Mouse (Mus musculus): ENCODE measurements around the gene Adcy10. TPM values are rescaled to one million over a fixed set of nuclear protein-coding genes. Genes with fewer than 3 reads are reported as not detected.

Adcy10 gene
- 0.49 and 0.66 TPM in 2 replicates for polyA plus RNA-seq (2015; fragmentation: Nextera tagmentation; extraction: Ambion mirVana)

DNA sequence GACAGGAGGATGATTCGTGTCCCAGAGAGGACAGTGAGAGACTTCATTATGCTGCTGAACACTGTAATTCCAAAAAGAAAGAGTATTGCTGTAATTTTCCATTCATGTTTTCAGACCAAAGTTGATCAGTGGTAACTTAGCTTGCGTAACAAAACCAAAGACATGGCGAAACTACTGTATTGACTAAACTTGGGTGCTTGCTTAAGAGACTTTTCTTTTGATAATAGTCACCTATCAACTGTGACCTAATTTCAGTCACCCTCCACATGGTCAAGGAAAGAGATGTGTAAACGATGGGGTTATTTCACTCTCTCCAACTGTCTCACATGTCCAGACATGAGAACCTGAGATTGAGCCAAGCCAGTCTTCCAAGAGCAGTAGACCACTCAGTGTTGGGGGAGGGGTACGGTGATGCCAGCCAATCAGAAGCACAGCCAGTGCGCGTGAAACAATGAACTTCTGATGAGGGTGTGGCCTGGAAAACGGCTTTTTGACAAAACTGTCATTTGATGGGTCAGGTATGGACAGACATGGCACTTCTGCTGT is at the start of gene Adcy10:
TSS of gene Adcy10 (plus strand) at position 496 of the 546 bp plus-strand sequence.
- H3K4me1 ChIP-seq: no peaks in the 10 kb centered on the region
- no peak within 1 kb of the TSS for H3K27ac ChIP-seq (replicated peaks)
- H3K4me3 ChIP-seq (replicated peaks): no peak within 1 kb of the TSS
- ATAC-seq (ENCODE audit: low FRiP score): no peak
- H3K27me3 ChIP-seq (replicated peaks): no peaks in the 10 kb centered on the region
- no peak within 1 kb of the TSS for H3K9ac ChIP-seq (replicated peaks)
- H3K9me3 ChIP-seq (replicated peaks): no peaks in the 10 kb centered on the region
- peaks cover 23% of the 10 kb centered on the region for H3K36me3 ChIP-seq
- 92% methylated on average over 8 of the region's 8 CpGs for WGBS
- no peak within 1 kb of the TSS for H3K4me2 ChIP-seq

DNA sequence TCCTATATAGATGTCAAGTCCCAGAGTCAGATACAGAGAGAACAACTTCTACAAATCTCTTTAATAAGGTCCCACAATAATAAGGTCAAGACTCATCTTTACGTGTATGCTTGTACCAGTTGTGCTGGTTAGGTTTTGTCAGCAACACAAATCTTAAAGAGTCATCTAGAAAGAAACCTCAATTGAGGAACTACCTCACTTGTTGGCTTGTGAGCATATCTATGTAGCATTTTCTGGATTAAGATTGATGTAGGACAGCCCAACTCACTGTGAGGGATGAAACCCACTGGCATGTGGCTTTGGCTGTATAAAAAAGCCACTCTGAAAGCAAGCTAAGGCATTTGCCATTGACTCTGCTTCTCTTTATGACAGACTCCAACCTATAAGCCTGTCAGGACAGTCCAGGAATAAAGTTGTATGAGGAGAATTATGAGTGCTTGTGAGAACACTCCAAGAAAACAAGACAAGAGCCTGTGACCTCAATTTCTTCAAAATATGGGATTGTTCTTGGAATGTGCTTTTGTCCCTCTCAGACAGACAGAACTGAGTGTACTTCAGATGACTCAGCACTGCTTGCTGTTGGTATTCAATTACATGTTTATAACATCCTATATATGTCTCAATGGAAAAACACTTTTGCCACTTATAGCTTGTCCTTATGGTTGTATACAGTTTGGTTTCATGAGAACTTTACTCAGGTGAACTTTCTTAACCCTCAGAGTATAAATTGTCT is 46.5 kb upstream of the Adcy10 start:
- H3K9ac ChIP-seq (replicated peaks): no peak overlapping the region
- H3K27ac ChIP-seq (replicated peaks): no peak overlapping the region
- no peaks in the 10 kb centered on the region for H3K36me3 ChIP-seq
- WGBS: 95% methylated on average over 1 of the region's 1 CpGs
- H3K4me3 ChIP-seq (replicated peaks): no peak overlapping the region
- no peak for ATAC-seq (ENCODE audit: low FRiP score)
- no peaks in the 10 kb centered on the region for H3K4me1 ChIP-seq
- no peaks in the 10 kb centered on the region for H3K27me3 ChIP-seq (replicated peaks)
- no peak overlapping the region for H3K4me2 ChIP-seq
- H3K9me3 ChIP-seq (replicated peaks): no peaks in the 10 kb centered on the region

DNA sequence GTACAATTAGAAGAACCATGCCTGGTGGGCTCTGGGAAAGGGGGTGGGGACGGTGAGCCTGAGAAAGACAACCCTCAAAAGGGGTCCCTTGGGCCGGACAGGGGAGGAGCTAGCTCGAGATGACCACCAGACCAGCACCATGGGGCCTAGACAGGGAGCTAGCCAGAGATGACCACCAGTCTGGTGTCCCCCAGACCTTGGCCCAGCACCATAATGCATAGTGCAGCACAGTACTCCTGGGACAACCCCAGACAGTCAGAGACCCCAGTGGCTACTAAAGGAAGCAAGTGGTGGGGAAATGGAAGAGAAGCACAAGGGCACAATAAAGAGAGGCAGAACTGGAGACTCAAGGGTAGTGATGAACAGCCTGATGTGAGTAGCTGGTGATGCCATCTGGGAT is 44.2 kb upstream of the Adcy10 start:
- 77% methylated on average over 3 of the region's 3 CpGs for WGBS
- no peaks in the 10 kb centered on the region for H3K4me1 ChIP-seq

DNA sequence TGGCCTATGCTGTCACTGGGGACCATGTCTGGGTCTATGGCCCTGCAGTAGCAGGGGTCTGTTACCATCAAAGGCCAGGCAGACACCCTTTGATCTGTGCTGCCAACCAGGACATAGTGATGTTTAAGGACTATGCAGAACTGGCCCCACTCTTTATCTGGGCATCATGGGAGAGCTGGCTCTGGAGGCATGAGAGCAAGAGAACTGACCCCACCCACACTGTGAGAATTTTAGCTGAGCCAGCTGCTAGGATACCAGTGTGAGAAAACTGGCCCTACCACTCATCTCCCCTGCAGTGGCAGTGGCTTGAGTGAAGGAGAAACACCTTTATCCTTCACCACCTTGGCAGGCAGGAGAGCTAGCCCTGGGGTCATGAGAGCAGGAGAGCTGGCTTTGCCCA is 43.8 kb upstream of the Adcy10 start:
- Histone ChIP-seq H3K9me3 (replicated peaks) (no peaks in the 10 kb centered on the region), H3K36me3 (no peaks in the 10 kb centered on the region), H3K27me3 (replicated peaks) (no peaks in the 10 kb centered on the region), H3K9ac (replicated peaks) (no peak overlapping the region), H3K4me3 (replicated peaks) (no peak overlapping the region), H3K4me1 (no peaks in the 10 kb centered on the region), H3K4me2 (no peak overlapping the region), H3K27ac (replicated peaks) (no peak overlapping the region)
- ATAC-seq (ENCODE audit: low FRiP score): no peak

More for the DNA sequence above, 44.2 kb upstream of the Adcy10 start:
- H3K9me3 ChIP-seq (replicated peaks): no peaks in the 10 kb centered on the region
- no peaks in the 10 kb centered on the region for H3K36me3 ChIP-seq
- H3K9ac ChIP-seq (replicated peaks): no peak overlapping the region
- H3K4me2 ChIP-seq: no peak overlapping the region
- ATAC-seq (ENCODE audit: low FRiP score): no peak
- no peak overlapping the region for H3K27ac ChIP-seq (replicated peaks)
- H3K27me3 ChIP-seq (replicated peaks): no peaks in the 10 kb centered on the region
- H3K4me3 ChIP-seq (replicated peaks): no peak overlapping the region

DNA sequence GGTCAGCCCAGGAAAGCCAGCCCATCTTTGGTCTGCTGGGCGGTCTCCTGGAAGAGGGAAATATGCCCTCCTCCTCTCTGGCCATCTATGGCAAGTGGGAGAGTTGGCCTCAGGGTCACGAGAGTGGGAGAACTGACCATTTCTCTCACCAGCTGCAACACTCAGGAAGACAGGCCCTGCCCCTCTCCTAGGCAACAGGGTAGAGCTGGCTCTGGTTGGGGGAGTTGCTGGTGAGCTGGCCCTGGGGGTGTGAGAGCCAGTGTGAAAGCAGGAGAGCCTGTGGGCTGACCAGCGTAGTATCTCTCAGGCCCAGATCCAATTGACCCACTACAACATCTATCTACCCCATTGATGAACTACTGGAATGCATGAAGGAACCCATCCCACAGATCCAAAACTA is 43.3 kb upstream of the Adcy10 start:
- Histone ChIP-seq H3K9ac (replicated peaks) (no peak overlapping the region), H3K9me3 (replicated peaks) (no peaks in the 10 kb centered on the region), H3K27ac (replicated peaks) (no peak overlapping the region), H3K4me2 (no peak overlapping the region), H3K36me3 (no peaks in the 10 kb centered on the region), H3K27me3 (replicated peaks) (no peaks in the 10 kb centered on the region), H3K4me3 (replicated peaks) (no peak overlapping the region), H3K4me1 (no peaks in the 10 kb centered on the region)
- no peak for ATAC-seq (ENCODE audit: low FRiP score)
- 85% methylated on average over 3 of the region's 3 CpGs for WGBS

DNA sequence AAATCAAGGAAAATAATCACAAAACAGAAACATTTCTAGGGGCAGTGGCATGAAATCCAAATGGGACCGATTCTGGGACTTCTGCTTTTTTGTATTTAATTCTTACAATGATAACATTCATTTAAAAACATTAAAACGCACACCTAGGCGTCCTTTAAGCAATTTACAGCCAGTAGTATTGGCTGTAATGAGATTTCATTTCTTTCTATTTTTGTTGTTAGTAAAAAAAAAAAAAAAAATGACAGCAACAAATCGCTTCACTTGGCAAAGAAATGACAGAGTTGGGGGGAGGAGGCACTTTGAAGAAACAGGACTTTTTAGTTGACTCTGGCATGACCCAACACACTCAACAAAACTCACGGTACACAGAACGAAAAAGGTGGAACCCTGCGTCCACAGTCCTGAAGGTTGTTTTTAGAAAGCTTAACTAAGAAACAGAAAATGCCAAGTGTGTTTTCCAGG is 25.9 kb upstream of the Adcy10 start:
- WGBS: 25% methylated on average over 7 of the region's 7 CpGs
- Histone ChIP-seq H3K4me2 (peak overlapping the region; percentile 87), H3K27ac (replicated peaks) (no peak overlapping the region)

DNA sequence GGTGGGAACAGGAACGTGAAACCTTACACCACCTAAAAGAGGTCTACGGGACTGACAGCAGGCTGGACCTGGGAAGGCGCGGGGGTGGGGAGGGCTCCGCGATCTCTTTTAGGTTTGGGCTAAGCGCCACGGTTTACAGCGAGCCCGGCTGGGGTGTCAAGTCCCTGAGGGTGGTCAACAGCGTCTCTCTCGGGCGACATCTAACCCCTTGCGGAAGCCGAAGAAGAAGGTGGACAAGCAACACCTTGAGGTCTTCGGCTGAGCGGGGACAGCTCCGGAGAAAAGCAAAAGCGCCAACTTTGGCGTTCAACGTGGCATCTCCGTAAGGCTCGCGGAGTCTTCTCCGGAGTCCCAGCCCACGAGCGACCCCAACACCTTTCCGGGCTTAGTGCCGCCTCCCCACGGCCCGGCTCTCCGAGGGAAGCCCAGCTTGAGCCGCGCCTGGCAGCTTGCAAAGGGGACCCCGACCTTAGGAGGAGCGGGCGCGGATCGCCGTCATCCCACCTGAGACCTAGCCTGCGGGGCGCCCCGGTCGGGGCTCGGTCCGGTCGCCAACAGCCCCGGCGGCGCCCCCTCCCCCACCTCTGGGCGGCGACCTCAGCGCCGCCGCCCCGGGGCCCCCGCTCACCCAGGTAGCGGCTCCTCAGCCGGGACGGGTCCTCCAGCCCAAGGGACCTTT is 25.3 kb upstream of the Adcy10 start:
- H3K9ac ChIP-seq (replicated peaks): peak overlapping the region; percentile 81
- no peak; the same call in 1 of the 2 replicates for ATAC-seq (ENCODE audit: low FRiP score)
- WGBS: under 1% methylated on average over 56 of the region's 60 CpGs
- H3K4me1 ChIP-seq: peaks cover 20% of the 10 kb centered on the region
- peak overlapping the region; percentile 96 for H3K27ac ChIP-seq (replicated peaks)
- peak overlapping the region; percentile 87 for H3K4me2 ChIP-seq
- no peaks in the 10 kb centered on the region for H3K9me3 ChIP-seq (replicated peaks)
- H3K36me3 ChIP-seq: no peaks in the 10 kb centered on the region
- peak overlapping the region; percentile 89 for H3K4me3 ChIP-seq (replicated peaks)
- H3K27me3 ChIP-seq (replicated peaks): no peaks in the 10 kb centered on the region

More for the DNA sequence above, 25.9 kb upstream of the Adcy10 start:
- Histone ChIP-seq H3K9ac (replicated peaks) (peak overlapping the region; percentile 81), H3K27me3 (replicated peaks) (no peaks in the 10 kb centered on the region), H3K4me3 (replicated peaks) (peak overlapping the region; percentile 89), H3K9me3 (replicated peaks) (no peaks in the 10 kb centered on the region), H3K36me3 (no peaks in the 10 kb centered on the region), H3K4me1 (peaks cover 20% of the 10 kb centered on the region)
- no peak for ATAC-seq (ENCODE audit: low FRiP score)

DNA sequence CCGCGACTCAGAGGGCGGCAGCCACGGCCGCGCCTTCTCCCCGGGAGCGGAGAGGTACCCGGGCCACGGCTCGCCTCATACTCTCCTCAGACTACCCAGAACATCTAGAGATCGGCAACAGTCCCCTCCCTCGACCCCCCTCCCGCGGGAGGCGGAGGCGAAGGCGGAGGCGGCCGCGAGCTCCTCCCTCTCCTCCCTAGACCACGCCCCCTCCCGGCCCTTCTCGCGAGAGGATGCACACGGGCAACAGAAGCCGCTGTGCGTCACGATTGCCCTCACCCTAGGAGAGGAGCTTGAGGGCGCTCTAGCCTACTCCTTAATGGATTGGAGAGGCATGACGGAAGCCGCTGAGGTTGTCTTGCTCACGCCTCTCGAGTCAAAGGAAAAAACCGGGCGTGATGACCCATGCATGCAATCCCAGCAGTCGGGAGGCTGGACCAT is 24.6 kb upstream of the Adcy10 start, which contains the start of the genes Dcaf6 and Mpc2:
TSS of gene Dcaf6 (minus strand) at position 116 of the 441 bp plus-strand sequence.
TSS of gene Mpc2 (plus strand) at position 278 of the 441 bp plus-strand sequence.
- WGBS: under 1% methylated on average over 33 of the region's 37 CpGs
- peak; percentile 96 for ATAC-seq (ENCODE audit: low FRiP score)

DNA sequence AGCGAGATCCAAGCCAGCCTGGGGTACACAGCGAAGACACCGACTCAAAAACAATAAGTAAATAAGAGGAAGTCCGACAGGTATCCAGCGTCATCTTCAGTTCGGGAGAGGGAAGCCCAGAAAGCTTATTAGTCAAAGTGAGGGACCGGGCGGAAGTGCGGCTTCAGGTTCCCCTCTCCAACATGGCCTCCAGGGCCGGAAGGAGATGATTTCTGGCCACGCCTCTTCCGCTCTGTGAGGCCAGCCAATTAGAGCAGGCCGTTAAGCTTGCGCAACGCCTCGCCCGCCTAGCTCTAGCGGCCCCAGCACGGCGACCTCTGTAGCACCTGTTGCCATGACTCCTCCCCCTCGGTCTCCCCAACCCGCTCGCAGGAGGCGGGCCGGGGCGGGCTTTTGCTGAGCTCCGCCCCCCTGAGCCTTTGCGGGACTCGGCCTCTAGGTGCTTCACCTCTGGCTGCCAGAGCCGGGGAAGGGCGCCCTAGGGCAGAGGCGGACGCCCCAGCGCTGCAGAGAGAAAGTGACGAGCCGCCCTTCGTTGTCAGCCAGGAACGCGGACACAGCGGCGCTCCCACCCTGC is 24.1 kb upstream of the Adcy10 start:
- peak; percentile 98 for ATAC-seq (ENCODE audit: low FRiP score)
- WGBS: under 1% methylated on average over 41 of the region's 41 CpGs
- H3K36me3 ChIP-seq: no peaks in the 10 kb centered on the region
- H3K4me1 ChIP-seq: peaks cover 20% of the 10 kb centered on the region
- peak overlapping the region; percentile 87 for H3K4me2 ChIP-seq
- peak overlapping the region; percentile 81 for H3K9ac ChIP-seq (replicated peaks)
- peak overlapping the region; percentile 89 for H3K4me3 ChIP-seq (replicated peaks)
- no peaks in the 10 kb centered on the region for H3K9me3 ChIP-seq (replicated peaks)
- peak overlapping the region; percentile 96 for H3K27ac ChIP-seq (replicated peaks)
- H3K27me3 ChIP-seq (replicated peaks): no peaks in the 10 kb centered on the region

More for the DNA sequence above, 24.6 kb upstream of the Adcy10 start, which contains the start of the genes Dcaf6 and Mpc2:
- Histone ChIP-seq H3K4me2 (peak within 1 kb of the TSS; percentile 87), H3K9me3 (replicated peaks) (no peaks in the 10 kb centered on the region), H3K9ac (replicated peaks) (peak within 1 kb of the TSS; percentile 81), H3K27me3 (replicated peaks) (no peaks in the 10 kb centered on the region), H3K4me1 (peaks cover 20% of the 10 kb centered on the region), H3K4me3 (replicated peaks) (peak within 1 kb of the TSS; percentile 89), H3K27ac (replicated peaks) (peak within 1 kb of the TSS; percentile 96), H3K36me3 (no peaks in the 10 kb centered on the region)

DNA sequence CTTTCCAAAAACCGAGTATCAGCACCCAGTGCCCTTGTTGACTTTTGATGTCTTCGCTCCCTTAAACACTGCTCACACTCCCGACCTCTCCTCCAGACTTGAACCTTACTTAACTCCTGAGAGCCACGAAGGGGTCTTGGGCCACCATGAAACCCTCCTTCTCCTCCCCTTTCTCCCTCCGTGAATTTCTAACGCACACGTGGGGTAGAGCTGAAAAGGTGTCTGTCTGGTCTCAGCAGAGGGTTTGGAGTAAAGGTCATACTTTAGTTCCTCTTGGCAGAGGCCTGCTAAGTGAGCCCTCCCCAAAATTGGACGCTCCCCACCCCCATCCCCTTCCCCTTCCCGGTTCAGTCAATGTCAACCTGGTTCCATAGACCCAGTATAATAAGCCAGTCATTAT is 23.3 kb upstream of the Adcy10 start:
- H3K27me3 ChIP-seq (replicated peaks): no peaks in the 10 kb centered on the region
- peaks cover 20% of the 10 kb centered on the region for H3K4me1 ChIP-seq
- peak overlapping the region; percentile 72 for H3K9ac ChIP-seq (replicated peaks)
- H3K9me3 ChIP-seq (replicated peaks): no peaks in the 10 kb centered on the region
- H3K4me3 ChIP-seq (replicated peaks): peak overlapping the region; percentile 89
- H3K36me3 ChIP-seq: no peaks in the 10 kb centered on the region
- H3K27ac ChIP-seq (replicated peaks): peak overlapping the region; percentile 96
- 4% methylated on average over 9 of the region's 9 CpGs for WGBS
- H3K4me2 ChIP-seq: peak overlapping the region; percentile 80
- no peak for ATAC-seq (ENCODE audit: low FRiP score)

DNA sequence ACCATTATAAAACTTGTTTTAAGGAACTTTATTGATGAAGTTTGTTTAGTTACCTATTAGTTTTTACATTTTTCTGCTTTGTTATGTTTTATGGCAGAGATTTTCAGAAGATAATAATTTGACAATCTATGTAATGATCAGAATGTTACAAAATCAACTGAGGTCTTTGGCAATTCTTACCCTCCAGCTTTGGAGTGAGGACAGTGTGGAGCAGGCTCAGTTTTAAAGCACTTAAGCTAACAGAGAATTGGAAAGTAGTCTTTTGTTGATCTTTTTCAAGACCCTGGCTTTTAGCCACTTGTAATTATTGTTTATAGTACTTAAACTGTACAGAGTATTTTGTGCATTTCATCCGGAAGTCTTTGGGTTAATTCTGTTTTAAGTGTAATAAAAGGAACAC is 22.1 kb upstream of the Adcy10 start:
- H3K36me3 ChIP-seq: no peaks in the 10 kb centered on the region
- H3K4me2 ChIP-seq: no peak overlapping the region
- no peaks in the 10 kb centered on the region for H3K9me3 ChIP-seq (replicated peaks)
- WGBS: 90% methylated on average over 1 of the region's 1 CpGs
- no peak overlapping the region for H3K4me3 ChIP-seq (replicated peaks)
- no peak overlapping the region for H3K9ac ChIP-seq (replicated peaks)
- no peaks in the 10 kb centered on the region for H3K27me3 ChIP-seq (replicated peaks)
- ATAC-seq (ENCODE audit: low FRiP score): no peak
- H3K27ac ChIP-seq (replicated peaks): no peak overlapping the region
- H3K4me1 ChIP-seq: peaks cover 20% of the 10 kb centered on the region

All from neural tube, embryonic 15.5 days (tissue).